Mouse (Mus musculus): Measurements from ENCODE around the gene Akip1. TPM values are rescaled to one million over a fixed set of nuclear protein-coding genes. Genes with fewer than 3 reads are reported as not detected.

Gene Akip1
- polyA plus RNA-seq (2015; fragmentation: Nextera tagmentation; extraction: Ambion mirVana): 17.0 and 18.1 TPM in 2 replicates

GRCm38 (mm10) chr7:109703190-109704015 is at the start of gene Akip1, which contains the start of gene St5:
Akip1 (plus strand) TSS chr7:109703690.
St5 (minus strand) TSS chr7:109703605.
- Histone ChIP-seq H3K4me1 (peaks cover 9% of the 10 kb centered on the region; the same call in 1 of the 2 replicates), H3K4me3 (peak within 1 kb of the TSS; percentile 57), H3K36me3 (ENCODE audit: poor library complexity, severe bottlenecking) (peaks cover 5% of the 10 kb centered on the region; the same call in 1 of the 2 replicates), H3K4me2 (peak within 1 kb of the TSS; percentile 75), H3K9ac (peak within 1 kb of the TSS; percentile 73), H3K9me3 (replicated peaks) (no peaks in the 10 kb centered on the region), H3K27ac (no peak within 1 kb of the TSS), H3K27me3 (no peaks in the 10 kb centered on the region)
- under 1% methylated on average over 61 of the region's 61 CpGs for WGBS
- ATAC-seq: peak; percentile 97

- H3K27me3 ChIP-seq: no peaks in the 10 kb centered on the region
- no peak overlapping the region for H3K4me2 ChIP-seq
- no peak for ATAC-seq
- no peaks in the 10 kb centered on the region for H3K4me1 ChIP-seq
- no peak overlapping the region for H3K27ac ChIP-seq
- no peaks in the 10 kb centered on the region for H3K36me3 ChIP-seq (ENCODE audit: poor library complexity, severe bottlenecking)
- no peak overlapping the region for H3K9ac ChIP-seq
- H3K9me3 ChIP-seq (replicated peaks): no peaks in the 10 kb centered on the region
- H3K4me3 ChIP-seq: no peak overlapping the region
- WGBS: 83% methylated on average over 5 of the region's 5 CpGs
Observed at GRCm38 (mm10) chr7:109654871-109655270, 48.6 kb upstream of the Akip1 start.

GRCm38 (mm10) chr7:109657884-109658283 is 45.6 kb upstream of the Akip1 start:
- Histone ChIP-seq H3K27ac (no peak overlapping the region), H3K9me3 (replicated peaks) (no peaks in the 10 kb centered on the region), H3K4me1 (peaks cover 5% of the 10 kb centered on the region; the same call in 1 of the 2 replicates), H3K9ac (no peak overlapping the region), H3K4me2 (no peak overlapping the region), H3K36me3 (ENCODE audit: poor library complexity, severe bottlenecking) (no peaks in the 10 kb centered on the region), H3K27me3 (no peaks in the 10 kb centered on the region), H3K4me3 (no peak overlapping the region)
- WGBS: 71% methylated on average over 6 of the region's 6 CpGs
- no peak for ATAC-seq

GRCm38 (mm10) chr7:109659278-109659677 is 44.2 kb upstream of the Akip1 start:
- WGBS: 88% methylated on average over 2 of the region's 2 CpGs

GRCm38 (mm10) chr7:109662626-109663025 is 40.9 kb upstream of the Akip1 start:
- 62% methylated on average over 4 of the region's 4 CpGs for WGBS
- Histone ChIP-seq H3K9ac (no peak overlapping the region), H3K9me3 (replicated peaks) (no peaks in the 10 kb centered on the region), H3K4me3 (no peak overlapping the region), H3K36me3 (ENCODE audit: poor library complexity, severe bottlenecking) (no peaks in the 10 kb centered on the region), H3K4me1 (peaks cover 5% of the 10 kb centered on the region; the same call in 1 of the 2 replicates), H3K4me2 (no peak overlapping the region), H3K27me3 (no peaks in the 10 kb centered on the region), H3K27ac (no peak overlapping the region)
- no peak for ATAC-seq

More at GRCm38 (mm10) chr7:109659278-109659677, 44.2 kb upstream of the Akip1 start:
- ATAC-seq: no peak
- Histone ChIP-seq H3K27me3 (no peaks in the 10 kb centered on the region), H3K4me3 (no peak overlapping the region), H3K4me1 (peaks cover 5% of the 10 kb centered on the region; the same call in 1 of the 2 replicates), H3K9ac (no peak overlapping the region), H3K9me3 (replicated peaks) (no peaks in the 10 kb centered on the region), H3K27ac (no peak overlapping the region), H3K4me2 (no peak overlapping the region), H3K36me3 (ENCODE audit: poor library complexity, severe bottlenecking) (no peaks in the 10 kb centered on the region)

- Histone ChIP-seq H3K27me3 (peaks cover 3% of the 10 kb centered on the region; the same call in 1 of the 2 replicates), H3K36me3 (ENCODE audit: poor library complexity, severe bottlenecking) (no peaks in the 10 kb centered on the region), H3K4me3 (no peak overlapping the region), H3K27ac (no peak overlapping the region), H3K4me1 (peaks cover 12% of the 10 kb centered on the region), H3K4me2 (no peak overlapping the region), H3K9me3 (replicated peaks) (no peaks in the 10 kb centered on the region), H3K9ac (no peak overlapping the region)
- ATAC-seq: no peak
- WGBS: 79% methylated on average over 5 of the region's 5 CpGs
Observed at GRCm38 (mm10) chr7:109666664-109667063, 36.8 kb upstream of the Akip1 start.

- H3K9me3 ChIP-seq (replicated peaks): no peaks in the 10 kb centered on the region
- H3K4me1 ChIP-seq: peaks cover 11% of the 10 kb centered on the region
- H3K27ac ChIP-seq: no peak overlapping the region
- H3K4me3 ChIP-seq: no peak overlapping the region
- no peaks in the 10 kb centered on the region for H3K36me3 ChIP-seq (ENCODE audit: poor library complexity, severe bottlenecking)
- ATAC-seq: no peak
- no peak overlapping the region for H3K9ac ChIP-seq
- H3K4me2 ChIP-seq: no peak overlapping the region
- WGBS: 87% methylated on average over 5 of the region's 5 CpGs
- H3K27me3 ChIP-seq: peaks cover 3% of the 10 kb centered on the region; the same call in 1 of the 2 replicates
Observed at GRCm38 (mm10) chr7:109669426-109670170, 33.9 kb upstream of the Akip1 start.

- peak overlapping the region; percentile 79 for H3K4me2 ChIP-seq
- peak overlapping the region; percentile 56 for H3K4me3 ChIP-seq
- H3K9me3 ChIP-seq (replicated peaks): no peaks in the 10 kb centered on the region
- H3K27me3 ChIP-seq: peaks cover 3% of the 10 kb centered on the region; the same call in 1 of the 2 replicates
- under 1% methylated on average over 40 of the region's 44 CpGs for WGBS
- H3K4me1 ChIP-seq: peaks cover 11% of the 10 kb centered on the region
- H3K36me3 ChIP-seq (ENCODE audit: poor library complexity, severe bottlenecking): no peaks in the 10 kb centered on the region
- peak; percentile 94 for ATAC-seq
- peak overlapping the region; percentile 45; the same call in 1 of the 2 replicates for H3K27ac ChIP-seq
- H3K9ac ChIP-seq: peak overlapping the region; percentile 68
Observed at GRCm38 (mm10) chr7:109671581-109672471, 31.7 kb upstream of the Akip1 start.

GRCm38 (mm10) chr7:109674944-109675628 is 28.4 kb upstream of the Akip1 start:
- Histone ChIP-seq H3K4me3 (no peak overlapping the region), H3K4me2 (no peak overlapping the region), H3K9ac (no peak overlapping the region), H3K27ac (no peak overlapping the region), H3K4me1 (peaks cover 11% of the 10 kb centered on the region), H3K9me3 (replicated peaks) (no peaks in the 10 kb centered on the region), H3K27me3 (peaks cover 3% of the 10 kb centered on the region; the same call in 1 of the 2 replicates), H3K36me3 (ENCODE audit: poor library complexity, severe bottlenecking) (no peaks in the 10 kb centered on the region)
- no peak for ATAC-seq
- whole genome bisulfite sequencing: 73% methylated on average over 4 of the region's 4 CpGs

- 96% methylated on average over 2 of the region's 2 CpGs for WGBS
- Histone ChIP-seq H3K9me3 (replicated peaks) (no peaks in the 10 kb centered on the region), H3K9ac (no peak overlapping the region), H3K4me3 (no peak overlapping the region), H3K36me3 (ENCODE audit: poor library complexity, severe bottlenecking) (no peaks in the 10 kb centered on the region), H3K4me2 (no peak overlapping the region), H3K4me1 (no peaks in the 10 kb centered on the region), H3K27ac (no peak overlapping the region), H3K27me3 (no peaks in the 10 kb centered on the region)
- ATAC-seq: no peak
Observed at GRCm38 (mm10) chr7:109680284-109680683, 23.2 kb upstream of the Akip1 start.

- 95% methylated on average over 1 of the region's 1 CpGs for WGBS
- ATAC-seq: no peak
- no peaks in the 10 kb centered on the region for H3K9me3 ChIP-seq (replicated peaks)
- no peaks in the 10 kb centered on the region for H3K4me1 ChIP-seq
- H3K4me2 ChIP-seq: no peak overlapping the region
- no peaks in the 10 kb centered on the region for H3K36me3 ChIP-seq (ENCODE audit: poor library complexity, severe bottlenecking)
- no peak overlapping the region for H3K27ac ChIP-seq
- no peaks in the 10 kb centered on the region for H3K27me3 ChIP-seq
- H3K4me3 ChIP-seq: no peak overlapping the region
- H3K9ac ChIP-seq: no peak overlapping the region
Observed at GRCm38 (mm10) chr7:109680879-109681278, 22.6 kb upstream of the Akip1 start.

Data from forebrain, embryonic 13.5 days (tissue).